Mouse (Mus musculus) forebrain, embryonic 16.5 days (tissue): ENCODE measurements around the gene Lcn8. TPM values are rescaled to one million over a fixed set of nuclear protein-coding genes. Genes with fewer than 3 reads are reported as not detected.

Experiments used
- ATAC-seq: fragments of 200-750 bp; cut with Nextera tagmentation; 2 replicates; pipeline ENCODE4 v1.8.0; 2017; ENCODE audit warnings: mild to moderate bottlenecking, moderate library complexity
- H3K27ac ChIP-seq: fragments of 300-500 bp; sonication (generic); 2 replicates; pipeline ENCODE4 v1.5.1; 2014; ENCODE audit warnings: low read length, control low read depth
- H3K27me3 ChIP-seq: fragments of 300-500 bp; sonication (generic); replicated peaks from 2 replicates; pipeline ENCODE4 v1.6.1; 2014; ENCODE audit warnings: low read length; ENCODE audit not compliant: control insufficient read depth, insufficient read depth
- H3K36me3 ChIP-seq: fragments of 300-500 bp; sonication (generic); 2 replicates; pipeline ENCODE4 v1.6.1; 2014; ENCODE audit not compliant: control insufficient read depth, insufficient read depth
- H3K4me1 ChIP-seq: fragments of 300-500 bp; sonication (generic); replicated peaks from 2 replicates; pipeline ENCODE4 v1.6.1; 2014; ENCODE audit warnings: low read length; ENCODE audit not compliant: control insufficient read depth, insufficient read depth
- H3K4me2 ChIP-seq: fragments of 300-500 bp; sonication (generic); 2 replicates; pipeline ENCODE4 v1.6.1; 2014; ENCODE audit warnings: mild to moderate bottlenecking, low read length, control low read depth
- H3K4me3 ChIP-seq: fragments of 300-500 bp; sonication (generic); replicated peaks from 2 replicates; pipeline ENCODE4 v1.5.1; 2014; ENCODE audit warnings: mild to moderate bottlenecking, low read length, control low read depth
- H3K9ac ChIP-seq: fragments of 300-500 bp; sonication (generic); replicated peaks from 2 replicates; pipeline ENCODE4 v1.6.1; 2014; ENCODE audit warnings: low read depth, low read length, control low read depth
- H3K9me3 ChIP-seq: fragments of 300-500 bp; sonication (generic); 2 replicates; pipeline ENCODE4 v1.6.1; 2016; ENCODE audit warnings: low read length; ENCODE audit not compliant: control insufficient read depth
- WGBS: fragments of 180-500 bp; shearing (Covaris S2); extraction: QIAGEN DNeasy Blood & Tissue Kit; methylation state at CpG from one replicate; pipeline ENCODE4 v1.1.7; 2014; 5-methylcytosine and 5-hydroxymethylcytosine counted together
- polyA plus RNA-seq: library from polyadenylated mRNA; unstranded; fragments of >200 nt; fragmentation: Nextera tagmentation; extraction: Ambion mirVana; gene quantifications from 2 replicates; pipeline ENCODE4 v1.2.1, GENCODE M21; 2015

Gene Lcn8
- polyA plus RNA-seq, 1 experiment from 2014 or later = not detected

DNA sequence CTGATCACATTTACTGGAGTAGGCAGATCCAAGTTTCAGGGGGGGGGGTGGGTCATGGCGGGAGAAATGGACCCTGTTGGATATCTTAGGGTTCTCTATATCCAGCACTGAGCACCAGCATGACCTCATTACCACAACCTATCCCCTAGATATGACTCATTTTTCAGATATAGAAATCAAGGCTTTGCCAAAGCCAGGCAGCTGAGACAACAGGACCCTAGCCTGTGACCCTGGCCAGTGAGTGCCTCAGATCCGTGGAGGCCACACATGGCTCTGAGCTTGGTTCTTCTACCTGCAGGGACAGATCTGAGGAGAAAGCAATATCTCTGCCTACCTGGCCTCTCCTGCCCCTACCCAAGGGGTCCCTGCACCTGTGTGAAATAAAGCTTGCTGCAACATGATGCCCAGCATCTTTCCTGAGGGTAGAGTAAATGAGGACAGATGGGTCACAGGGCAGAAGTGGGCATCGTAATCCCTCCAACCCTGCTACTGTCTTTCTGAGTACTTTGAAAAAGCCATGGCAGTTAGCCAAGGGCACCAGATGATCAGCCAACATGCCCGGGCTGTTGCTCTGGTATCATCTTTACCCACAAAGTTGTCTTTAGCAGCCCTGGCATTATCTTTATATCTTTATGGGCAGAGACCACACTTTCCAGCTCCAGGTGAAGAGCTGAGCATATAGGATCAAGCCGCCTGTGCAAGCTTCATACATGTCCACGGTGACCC is 8.5 kb downstream of the Lcn8 start:
- H3K9ac ChIP-seq = no peak overlapping the region
- H3K27me3 ChIP-seq = no peaks in the 10 kb centered on the region
- H3K27ac ChIP-seq = no peak overlapping the region
- H3K36me3 ChIP-seq = no peaks in the 10 kb centered on the region
- H3K9me3 ChIP-seq = no peaks in the 10 kb centered on the region
- WGBS = 84% methylated on average over 6 of the region's 6 CpGs
- H3K4me1 ChIP-seq = no peaks in the 10 kb centered on the region
- H3K4me2 ChIP-seq = no peak overlapping the region
- no peak overlapping the region for H3K4me3 ChIP-seq
- ATAC-seq = no peak

DNA sequence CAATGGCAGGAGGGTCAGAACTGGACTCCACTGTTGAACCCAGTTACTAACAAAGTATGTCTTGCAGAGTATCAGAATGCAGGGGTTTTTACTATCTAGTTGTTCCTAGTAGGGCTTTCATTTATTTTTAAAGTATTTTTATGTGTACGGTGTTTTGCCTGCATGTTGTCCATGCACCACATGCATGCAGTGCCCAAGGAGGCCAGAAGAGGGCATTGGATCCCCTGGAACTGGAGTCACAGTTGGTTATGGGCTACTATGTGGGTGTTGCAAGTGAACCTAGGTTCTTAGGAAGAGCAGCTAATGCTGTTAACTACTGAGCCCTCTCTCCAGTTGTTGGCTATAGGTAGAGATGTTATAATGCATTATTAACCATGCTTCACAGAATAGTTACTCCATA is 10.6 kb downstream of the Lcn8 start:
- Histone ChIP-seq H3K27ac (no peak overlapping the region), H3K36me3 (no peaks in the 10 kb centered on the region), H3K4me1 (no peaks in the 10 kb centered on the region), H3K9ac (no peak overlapping the region), H3K4me2 (no peak overlapping the region), H3K27me3 (no peaks in the 10 kb centered on the region), H3K4me3 (no peak overlapping the region), H3K9me3 (no peaks in the 10 kb centered on the region)
- no peak for ATAC-seq
- 61% methylated on average over 1 of the region's 1 CpGs for WGBS

DNA sequence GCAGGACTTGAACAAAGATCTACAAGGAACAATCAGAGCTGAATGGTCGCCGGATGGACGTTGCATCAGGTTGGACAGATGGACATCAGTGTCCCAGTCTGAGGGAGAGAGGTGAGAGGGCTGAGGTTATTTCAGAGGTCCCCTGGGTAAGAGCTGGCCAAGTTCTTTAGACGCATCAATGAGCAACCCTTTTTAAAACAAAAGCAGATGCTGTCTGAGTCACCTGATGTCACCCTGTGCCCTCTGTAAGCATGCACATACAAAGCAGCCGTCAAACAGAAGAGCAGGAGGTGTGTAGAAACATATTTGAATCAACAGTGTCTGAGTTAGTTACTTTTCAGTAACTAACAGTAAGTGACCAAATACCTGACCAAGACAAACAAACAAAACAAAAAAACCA is 11.2 kb downstream of the Lcn8 start:
- no peaks in the 10 kb centered on the region for H3K9me3 ChIP-seq
- H3K36me3 ChIP-seq = no peaks in the 10 kb centered on the region
- no peak overlapping the region for H3K9ac ChIP-seq
- H3K4me3 ChIP-seq = no peak overlapping the region
- H3K4me2 ChIP-seq = no peak overlapping the region
- no peaks in the 10 kb centered on the region for H3K27me3 ChIP-seq
- no peak for ATAC-seq
- 86% methylated on average over 5 of the region's 5 CpGs for WGBS
- no peak overlapping the region for H3K27ac ChIP-seq
- no peaks in the 10 kb centered on the region for H3K4me1 ChIP-seq

DNA sequence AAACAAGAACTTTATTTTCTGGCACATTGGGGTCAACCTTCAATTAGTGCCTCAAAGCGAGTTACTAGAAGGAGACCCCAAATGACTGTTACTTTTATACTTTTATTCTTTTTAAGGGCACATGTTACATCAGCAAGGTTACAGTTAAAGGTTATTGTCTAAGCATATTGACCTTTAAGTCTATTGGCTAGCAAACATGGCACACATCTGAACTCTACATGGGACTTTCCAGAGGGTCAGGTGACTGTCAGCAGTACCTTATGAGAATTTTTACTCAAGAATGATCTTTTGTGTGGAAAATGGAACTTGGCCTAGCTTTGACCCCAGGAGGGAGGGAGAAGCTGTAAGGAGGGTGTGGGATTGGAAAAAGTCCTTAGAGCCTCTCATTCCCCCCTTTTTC is 13.6 kb downstream of the Lcn8 start:
- Histone ChIP-seq H3K27ac (no peak overlapping the region), H3K4me2 (no peak overlapping the region), H3K4me1 (no peaks in the 10 kb centered on the region), H3K9me3 (no peaks in the 10 kb centered on the region), H3K9ac (no peak overlapping the region), H3K4me3 (no peak overlapping the region), H3K36me3 (no peaks in the 10 kb centered on the region), H3K27me3 (no peaks in the 10 kb centered on the region)
- 68% methylated on average over 1 of the region's 1 CpGs for WGBS
- no peak for ATAC-seq

DNA sequence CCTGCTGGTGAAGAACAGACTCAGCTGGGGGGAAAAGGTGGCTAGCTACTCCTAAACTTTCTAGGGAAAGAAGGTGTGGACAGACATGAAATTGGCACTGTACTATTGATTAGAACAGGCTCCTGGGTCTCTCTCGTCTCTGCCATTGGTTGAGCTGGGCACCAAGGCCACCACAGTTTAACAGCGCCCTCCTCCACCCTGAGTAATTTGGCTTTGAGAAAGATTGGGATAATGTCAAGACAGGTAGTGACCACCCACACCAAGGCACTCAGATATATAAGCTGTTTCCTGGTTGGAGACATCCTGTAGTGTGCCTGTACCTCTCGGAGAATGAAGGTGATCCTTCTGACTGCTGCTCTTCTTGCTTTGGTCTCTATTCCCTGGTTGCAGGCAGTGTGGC is 23.6 kb downstream of the Lcn8 start, which contains the start of gene Lcn6:
Gene Lcn6, plus strand, starts transcription at position 301 of the 400 bp plus-strand sequence.
- Histone ChIP-seq H3K4me3 (no peak within 1 kb of the TSS), H3K9me3 (no peaks in the 10 kb centered on the region), H3K36me3 (no peaks in the 10 kb centered on the region), H3K9ac (no peak within 1 kb of the TSS), H3K4me2 (no peak within 1 kb of the TSS), H3K27ac (no peak within 1 kb of the TSS), H3K27me3 (no peaks in the 10 kb centered on the region), H3K4me1 (no peaks in the 10 kb centered on the region)
- 94% methylated on average over 3 of the region's 3 CpGs for WGBS
- ATAC-seq = no peak

DNA sequence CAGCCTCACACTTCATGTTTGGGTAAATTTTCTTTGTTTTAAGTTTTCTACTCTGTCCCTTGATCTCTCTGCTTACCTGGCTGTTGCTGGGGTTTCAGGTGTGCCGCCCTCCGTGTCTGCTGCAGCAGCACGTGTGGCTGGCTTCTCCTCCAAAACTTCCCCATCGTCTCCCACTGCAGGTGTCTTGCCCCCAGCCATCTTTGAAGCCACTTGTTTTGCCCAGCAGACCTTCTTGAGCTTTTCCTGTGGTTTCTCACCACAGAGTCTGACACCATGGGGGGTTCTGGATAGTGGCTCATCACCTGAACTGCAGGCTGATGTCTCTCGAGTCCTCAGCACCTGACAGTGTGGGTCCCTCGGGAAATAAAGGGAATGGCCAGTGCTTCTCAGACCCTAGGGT is 26.6 kb downstream of the Lcn8 start:
- H3K9ac ChIP-seq = no peak overlapping the region
- no peaks in the 10 kb centered on the region for H3K9me3 ChIP-seq
- H3K4me1 ChIP-seq = no peaks in the 10 kb centered on the region
- H3K27ac ChIP-seq = no peak overlapping the region
- no peak for ATAC-seq
- no peaks in the 10 kb centered on the region for H3K36me3 ChIP-seq
- H3K27me3 ChIP-seq = no peaks in the 10 kb centered on the region
- no peak overlapping the region for H3K4me2 ChIP-seq
- no peak overlapping the region for H3K4me3 ChIP-seq
- WGBS = 84% methylated on average over 6 of the region's 6 CpGs

DNA sequence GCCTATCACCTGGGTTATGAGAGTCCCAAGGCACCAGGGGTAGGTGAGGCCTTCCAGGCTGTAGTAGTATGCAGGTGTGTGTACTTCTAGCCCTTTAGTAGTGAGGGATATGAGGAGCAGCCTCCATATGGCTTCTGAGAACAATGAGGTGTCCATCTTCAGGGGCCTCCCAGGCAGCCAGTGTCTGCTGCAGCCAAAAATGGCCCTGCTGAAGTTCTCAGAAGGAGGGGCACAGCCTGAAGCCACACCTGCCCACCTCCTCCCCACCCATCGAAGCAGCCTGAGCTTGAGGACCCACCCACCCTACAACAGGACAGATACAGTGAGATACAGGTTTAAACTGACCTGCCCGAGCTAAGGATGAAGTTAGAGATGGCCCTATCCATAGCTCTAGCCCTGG is 29.5 kb downstream of the Lcn8 start, which contains the start of gene Lcn10:
Gene Lcn10, plus strand, starts transcription at position 301 of the 400 bp plus-strand sequence.
- Histone ChIP-seq H3K4me2 (no peak within 1 kb of the TSS), H3K9ac (no peak within 1 kb of the TSS), H3K27ac (no peak within 1 kb of the TSS), H3K4me1 (no peaks in the 10 kb centered on the region), H3K9me3 (no peaks in the 10 kb centered on the region), H3K27me3 (no peaks in the 10 kb centered on the region), H3K36me3 (no peaks in the 10 kb centered on the region), H3K4me3 (no peak within 1 kb of the TSS)
- no peak for ATAC-seq
- WGBS = 78% methylated on average over 2 of the region's 2 CpGs

DNA sequence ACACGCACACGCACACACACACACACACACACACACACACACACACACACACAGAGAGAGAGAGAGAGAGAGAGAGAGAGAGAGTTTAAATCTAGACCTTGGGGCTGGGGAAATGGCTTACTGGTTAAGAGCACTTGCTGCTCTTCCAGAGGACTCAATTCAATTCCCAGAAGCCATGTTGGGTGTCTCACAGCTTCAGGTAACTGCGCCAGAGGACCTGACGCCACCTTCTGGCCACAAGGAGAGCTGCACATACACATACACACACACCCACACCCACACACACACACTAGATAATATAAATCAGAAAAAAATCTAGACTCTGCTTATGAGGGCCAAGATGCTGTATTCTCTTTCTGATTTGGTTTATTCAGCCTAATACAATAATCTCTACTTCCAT is 34.0 kb downstream of the Lcn8 start:
- H3K4me2 ChIP-seq = no peak overlapping the region
- 66% methylated on average over 4 of the region's 4 CpGs for WGBS
- no peaks in the 10 kb centered on the region for H3K4me1 ChIP-seq
- no peak overlapping the region for H3K4me3 ChIP-seq
- no peaks in the 10 kb centered on the region for H3K27me3 ChIP-seq
- H3K36me3 ChIP-seq = no peaks in the 10 kb centered on the region
- H3K9ac ChIP-seq = no peak overlapping the region
- no peaks in the 10 kb centered on the region for H3K9me3 ChIP-seq
- H3K27ac ChIP-seq = no peak overlapping the region
- no peak for ATAC-seq

DNA sequence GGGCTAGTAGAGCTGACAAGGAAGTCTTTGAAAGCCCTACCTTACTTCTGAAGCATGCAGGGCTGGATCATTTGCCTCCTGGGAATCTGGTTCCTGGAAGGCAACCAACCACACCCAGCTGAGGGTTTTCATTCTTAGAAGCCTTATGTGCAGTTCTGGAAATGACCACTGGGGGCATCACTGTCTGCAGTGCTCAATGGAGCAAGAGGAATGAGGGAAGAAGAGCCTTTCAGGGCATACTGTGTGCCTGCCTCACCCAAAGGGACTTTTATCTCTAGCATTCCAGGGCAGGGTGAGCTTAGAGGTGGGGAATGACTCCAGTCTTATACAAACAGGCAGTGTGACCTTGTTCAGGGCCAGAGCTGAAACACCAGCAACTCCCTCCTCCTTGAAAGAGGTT is 41.7 kb downstream of the Lcn8 start:
- H3K9me3 ChIP-seq = no peaks in the 10 kb centered on the region
- H3K4me2 ChIP-seq = no peak overlapping the region
- no peaks in the 10 kb centered on the region for H3K27me3 ChIP-seq
- no peak overlapping the region for H3K27ac ChIP-seq
- no peak for ATAC-seq
- H3K36me3 ChIP-seq = no peaks in the 10 kb centered on the region
- H3K9ac ChIP-seq = no peak overlapping the region
- H3K4me1 ChIP-seq = no peaks in the 10 kb centered on the region
- no peak overlapping the region for H3K4me3 ChIP-seq

DNA sequence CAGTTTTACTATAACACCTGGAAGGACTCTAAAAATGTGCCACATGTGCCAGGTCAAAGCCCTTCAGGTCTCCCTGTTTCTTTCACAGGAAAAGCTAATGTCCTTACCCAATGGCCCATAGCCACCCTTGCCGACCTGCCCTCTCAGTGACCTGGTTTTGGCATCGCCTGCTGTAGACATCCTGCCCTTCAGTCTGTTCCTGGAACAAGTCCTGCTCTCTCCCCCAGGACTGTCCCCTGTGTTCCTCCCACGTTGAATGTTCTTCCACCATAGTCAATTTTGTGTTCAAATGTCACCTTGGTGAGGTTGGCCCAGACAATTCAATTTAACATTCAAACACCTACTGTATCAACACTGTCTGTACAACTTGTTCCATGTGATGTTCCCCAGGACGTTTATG is 44.0 kb downstream of the Lcn8 start:
- no peak overlapping the region for H3K4me3 ChIP-seq
- no peak for ATAC-seq
- H3K4me2 ChIP-seq = no peak overlapping the region
- H3K27ac ChIP-seq = no peak overlapping the region
- 66% methylated on average over 4 of the region's 4 CpGs for WGBS
- no peaks in the 10 kb centered on the region for H3K9me3 ChIP-seq
- no peaks in the 10 kb centered on the region for H3K27me3 ChIP-seq
- no peak overlapping the region for H3K9ac ChIP-seq
- no peaks in the 10 kb centered on the region for H3K4me1 ChIP-seq
- H3K36me3 ChIP-seq = no peaks in the 10 kb centered on the region
